Mouse (Mus musculus): ENCODE measurements around the gene Pde6h.

Gene Pde6h

DNA sequence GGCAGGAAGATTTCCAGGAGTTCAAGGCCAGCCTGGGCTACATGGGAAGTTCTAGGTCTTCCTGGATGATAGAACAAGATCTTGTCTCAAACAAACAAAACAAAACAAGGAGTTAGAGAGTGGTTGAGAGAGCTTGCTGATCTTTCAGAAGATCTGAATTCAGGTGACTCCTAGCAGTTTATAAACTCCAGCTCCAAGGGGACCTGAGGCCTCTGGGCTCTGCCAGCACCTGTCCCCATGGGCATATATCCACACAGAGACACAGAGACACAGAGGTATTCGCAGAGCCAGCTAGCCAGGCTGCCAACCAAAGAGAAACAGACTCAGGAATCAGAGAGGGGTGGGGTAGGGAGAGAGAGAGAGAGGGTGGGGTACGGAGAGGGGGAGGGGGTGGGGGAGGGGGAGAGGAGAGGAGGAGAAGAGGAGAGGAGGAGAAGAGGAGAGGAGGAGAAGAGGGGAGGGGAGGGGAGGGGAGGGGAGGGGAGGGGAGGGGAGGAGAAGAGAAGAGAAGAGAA is 10.8 kb upstream of the Pde6h start:
- no peak for DNase-seq (ENCODE audit: low spot score in 2 of 2)

DNA sequence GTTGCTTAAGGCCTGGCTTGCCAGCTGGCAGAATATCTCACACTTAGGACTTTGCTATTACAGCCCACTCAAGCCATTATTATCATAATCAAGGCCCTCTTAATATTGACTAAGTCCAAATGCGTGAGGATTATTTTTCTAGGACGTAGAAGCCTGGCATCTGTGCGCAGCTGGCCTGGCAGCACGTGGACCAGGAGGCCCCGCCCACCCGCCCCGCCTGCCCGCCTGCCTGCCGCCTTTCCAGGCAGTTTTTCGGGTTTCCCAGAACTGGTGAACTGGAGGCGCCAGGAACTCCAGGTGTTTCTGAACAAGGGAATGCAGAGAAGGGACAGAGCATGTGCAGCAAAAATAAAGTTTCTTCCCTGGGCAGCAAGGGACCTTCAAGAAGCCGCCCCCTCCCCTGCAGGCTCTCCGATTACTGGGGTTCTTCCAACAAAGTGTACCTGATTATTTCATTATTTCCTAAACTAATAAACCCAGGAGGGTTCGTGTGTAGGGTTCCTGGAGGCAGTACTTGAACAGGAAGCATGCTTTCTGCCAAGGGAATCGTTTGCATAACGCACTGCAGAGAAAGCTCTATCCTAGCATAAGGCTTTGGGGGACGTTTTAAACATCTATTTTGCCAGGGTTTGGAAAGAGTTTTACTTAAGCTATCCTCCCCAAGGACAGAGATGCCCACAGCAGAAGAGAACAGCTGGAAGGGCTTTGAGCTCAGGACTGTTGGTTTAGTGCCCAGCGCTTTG is 10.1 kb upstream of the Pde6h start:
- no peak for DNase-seq (ENCODE audit: low spot score in 2 of 2)

DNA sequence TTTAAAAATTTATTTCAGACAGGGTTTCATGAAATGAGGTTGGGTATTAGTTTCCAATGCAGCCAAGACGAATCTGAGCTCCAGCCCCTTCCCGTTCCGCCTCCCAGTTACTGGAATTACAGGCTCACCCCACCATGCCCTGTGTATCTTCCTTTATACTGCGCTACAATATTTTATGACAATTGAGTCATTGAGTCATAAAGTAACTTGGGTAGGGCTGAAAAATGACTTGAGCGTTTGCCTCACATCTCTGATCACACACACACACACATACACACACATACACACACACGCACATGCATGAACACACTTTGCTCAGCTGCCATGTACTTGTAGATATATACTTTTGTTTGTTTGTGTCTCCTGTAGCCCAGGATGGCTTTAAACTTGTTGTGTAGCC is 9.4 kb upstream of the Pde6h start:
- no peak for DNase-seq (ENCODE audit: low spot score in 2 of 2)

DNA sequence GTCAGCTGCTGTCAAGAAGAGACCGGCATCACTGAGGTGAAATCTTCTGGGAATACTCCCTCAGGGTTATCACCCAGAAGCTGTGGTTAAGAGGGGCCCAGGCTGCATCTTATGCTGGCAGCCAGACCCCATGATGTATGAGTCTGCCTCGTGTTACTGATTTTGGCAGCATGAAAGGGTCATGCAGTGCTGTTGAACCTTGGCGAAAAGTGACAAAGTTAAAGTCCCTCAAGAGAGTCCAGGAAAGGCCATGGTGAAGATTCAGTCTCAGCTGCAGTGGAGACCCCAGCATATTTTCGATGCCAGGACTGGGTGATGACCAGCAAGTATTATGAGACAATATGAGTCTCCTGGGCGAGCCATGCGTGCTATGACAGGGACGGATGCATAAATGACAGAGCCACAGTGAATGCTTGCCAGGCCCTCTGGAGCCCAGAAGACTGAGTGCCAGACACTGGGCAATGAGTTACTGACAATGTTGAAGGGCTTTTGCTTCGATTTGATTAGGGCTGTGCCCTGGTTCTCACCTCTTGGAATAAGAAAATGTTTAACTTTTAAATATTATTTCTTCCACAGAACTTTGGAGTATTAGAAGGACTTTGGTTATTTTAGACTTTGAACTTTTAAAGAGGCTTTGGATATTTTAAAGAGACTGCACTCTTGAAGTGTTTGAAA is 7.8 kb upstream of the Pde6h start:
- no peak for DNase-seq (ENCODE audit: low spot score in 2 of 2)

DNA sequence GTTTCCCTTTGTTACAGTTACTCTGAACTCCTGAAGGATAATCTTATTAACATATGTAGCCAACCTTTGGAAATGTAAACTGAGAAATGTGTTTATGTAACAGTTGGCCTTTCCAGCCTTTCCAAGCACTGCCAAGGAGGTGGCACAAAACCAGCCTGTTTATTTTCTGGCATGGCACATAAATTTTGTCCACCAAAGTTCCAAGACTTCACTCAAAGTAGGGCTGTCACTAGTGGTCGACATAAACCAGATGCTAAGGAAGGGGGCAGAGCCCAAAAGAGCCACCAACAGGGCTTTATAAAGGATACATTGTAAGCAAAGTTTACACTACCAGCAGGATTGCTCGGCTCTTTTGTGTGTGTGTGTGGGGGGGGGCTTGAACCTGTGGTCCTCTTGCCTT is 5.7 kb upstream of the Pde6h start:
- no peak for DNase-seq (ENCODE audit: low spot score in 2 of 2)

DNA sequence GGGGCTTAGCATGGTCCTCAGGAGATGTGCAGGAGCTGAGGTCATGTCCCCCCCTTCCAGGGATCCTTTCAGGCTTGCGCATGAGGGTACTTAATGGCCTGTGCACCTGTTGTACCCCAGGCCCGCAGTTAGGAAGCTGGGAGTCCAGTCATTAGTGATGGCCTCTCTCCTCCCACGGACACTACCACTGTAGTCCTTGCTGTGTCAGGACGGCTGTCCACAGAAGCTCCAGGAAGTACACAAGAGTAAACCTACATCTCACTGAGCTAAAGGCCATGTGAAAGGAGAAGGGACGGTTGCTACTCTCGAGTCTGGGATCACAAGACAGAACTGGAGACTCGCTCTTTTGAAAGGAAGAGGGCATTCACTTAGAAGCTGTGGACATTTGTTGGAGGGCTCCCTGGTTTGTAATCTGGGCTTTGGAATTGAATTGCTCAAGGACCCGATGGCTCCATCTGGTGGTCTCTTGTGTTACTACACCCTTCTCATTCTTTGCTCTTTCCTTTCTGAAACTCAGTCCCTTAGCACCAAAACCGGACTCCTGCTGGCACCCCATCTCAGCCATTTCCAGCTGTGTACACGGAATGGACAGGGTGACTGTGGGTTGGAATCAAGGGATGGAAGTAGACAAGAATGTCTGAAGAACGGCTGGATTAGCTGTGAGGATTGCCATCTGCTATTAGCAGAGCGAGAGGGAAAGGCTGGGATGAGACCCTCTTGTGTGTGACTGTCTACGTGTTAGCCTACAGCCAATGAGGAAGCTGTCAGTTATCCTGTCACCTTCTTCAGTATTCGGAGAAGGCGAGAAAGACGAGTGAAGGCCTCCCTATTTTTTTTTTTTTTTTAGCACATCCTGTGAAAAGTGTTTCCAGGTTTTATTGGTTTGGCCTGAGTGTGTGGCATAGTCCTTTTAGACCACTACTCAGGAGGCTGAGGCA is 3.0 kb upstream of the Pde6h start:
- DNase-seq (ENCODE audit: low spot score in 2 of 2), result peak; percentile 62 to 88

DNA sequence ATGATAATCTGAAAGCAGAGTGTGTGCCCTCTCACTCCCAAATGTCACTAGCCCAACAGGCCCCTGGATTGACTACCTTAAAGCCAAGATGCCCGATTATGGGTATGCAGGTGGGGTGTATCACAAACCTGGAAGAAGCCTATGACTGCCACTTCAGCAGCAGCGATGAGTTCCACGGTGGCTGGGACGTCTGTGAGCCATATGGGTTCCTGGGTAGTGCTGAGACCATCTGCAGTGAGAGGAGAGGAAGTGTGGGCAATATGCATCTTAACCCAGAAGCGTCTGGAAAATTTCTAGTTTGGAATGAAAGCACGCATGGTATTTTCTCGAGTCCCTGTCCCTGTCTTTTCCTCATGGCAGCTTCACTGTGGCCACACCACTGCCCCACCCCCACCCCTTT is 2.0 kb upstream of the Pde6h start:
- DNase-seq (ENCODE audit: low spot score in 2 of 2), result no peak

DNA sequence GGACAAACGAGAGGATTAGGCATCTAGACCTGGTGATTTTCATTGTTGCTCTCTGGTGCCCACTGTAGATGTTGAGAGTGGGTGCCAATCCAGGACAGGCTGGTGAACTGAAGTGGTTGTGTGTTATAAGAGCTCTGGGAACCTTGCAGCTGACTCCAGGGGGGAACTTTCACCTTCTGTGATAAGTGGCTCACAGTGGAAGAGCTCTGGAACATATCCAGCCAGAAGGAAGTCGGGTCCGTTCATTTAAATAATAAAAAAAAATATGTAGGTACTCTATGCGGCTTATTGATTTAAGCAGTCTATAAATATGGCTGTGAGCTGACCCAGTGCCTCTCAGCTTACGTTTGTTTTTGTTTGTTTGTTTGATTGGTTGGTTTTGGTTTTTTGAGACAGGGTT is 1.6 kb upstream of the Pde6h start, which contains the start of gene Erp27:
Gene Erp27, minus strand, starts transcription at position 101 of the 400 bp plus-strand sequence.
- DNase-seq (ENCODE audit: low spot score in 2 of 2), result no peak

DNA sequence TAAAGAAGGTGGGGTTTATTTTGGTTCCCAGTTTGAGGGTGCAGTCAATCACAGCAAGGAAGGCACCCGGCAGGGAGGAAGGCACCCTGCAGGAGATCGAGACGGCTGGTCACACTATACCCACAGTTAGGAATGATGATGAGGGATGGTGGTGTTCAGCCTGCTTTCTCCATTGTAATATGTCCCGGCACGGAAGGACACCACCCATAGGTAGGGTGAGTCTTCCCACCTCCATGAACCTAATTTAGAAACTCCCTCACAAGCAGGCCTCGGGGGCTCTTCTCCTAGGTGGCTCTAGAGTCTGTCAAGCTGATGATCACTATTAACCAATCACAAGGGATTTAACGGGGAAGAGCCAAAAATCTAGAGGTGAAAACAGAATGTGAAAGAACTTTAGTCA is 761 bp upstream of the Pde6h start:
- DNase-seq (ENCODE audit: low spot score in 2 of 2), result no peak

DNA sequence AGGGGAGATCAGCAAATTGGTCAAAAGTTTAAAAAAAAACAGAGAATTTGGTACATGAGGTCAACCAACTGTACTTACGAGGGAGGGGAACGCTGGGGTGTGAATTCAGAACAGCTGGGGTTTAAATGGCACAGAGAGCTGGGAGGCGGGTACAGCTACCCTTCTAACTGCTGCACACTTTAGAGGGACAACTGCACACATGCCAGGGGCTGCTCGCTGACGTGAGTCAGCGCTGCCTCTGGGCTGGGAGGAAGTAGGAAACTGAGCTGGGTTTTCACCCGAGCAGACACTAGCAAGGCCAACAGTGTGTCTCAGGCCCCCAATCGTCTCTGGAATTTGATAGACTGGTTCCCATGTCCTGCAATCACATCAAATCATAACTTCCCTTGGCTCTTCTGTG is 1.4 kb downstream of the Pde6h start:
- DNase-seq (ENCODE audit: low spot score in 2 of 2), result no peak

DNA sequence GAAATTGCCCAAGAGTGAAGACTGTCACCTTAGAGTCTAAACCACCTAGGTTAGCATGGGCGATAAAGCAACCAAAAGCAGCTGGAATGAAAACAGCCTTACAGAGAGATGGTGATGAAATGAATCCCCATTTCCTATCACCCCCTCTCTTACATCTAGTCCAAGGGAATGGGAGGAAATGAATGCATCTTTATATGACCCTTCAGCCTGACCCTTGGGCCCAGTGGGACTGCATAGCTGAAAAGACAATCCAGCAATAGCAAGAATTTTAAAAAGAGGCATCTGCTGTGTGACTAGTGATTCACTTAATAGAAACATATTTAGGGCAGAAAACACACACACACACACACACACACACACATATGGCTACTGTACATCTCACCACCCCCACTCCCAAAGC is 4.0 kb downstream of the Pde6h start:
- DNase-seq (ENCODE audit: low spot score in 2 of 2), result no peak

DNA sequence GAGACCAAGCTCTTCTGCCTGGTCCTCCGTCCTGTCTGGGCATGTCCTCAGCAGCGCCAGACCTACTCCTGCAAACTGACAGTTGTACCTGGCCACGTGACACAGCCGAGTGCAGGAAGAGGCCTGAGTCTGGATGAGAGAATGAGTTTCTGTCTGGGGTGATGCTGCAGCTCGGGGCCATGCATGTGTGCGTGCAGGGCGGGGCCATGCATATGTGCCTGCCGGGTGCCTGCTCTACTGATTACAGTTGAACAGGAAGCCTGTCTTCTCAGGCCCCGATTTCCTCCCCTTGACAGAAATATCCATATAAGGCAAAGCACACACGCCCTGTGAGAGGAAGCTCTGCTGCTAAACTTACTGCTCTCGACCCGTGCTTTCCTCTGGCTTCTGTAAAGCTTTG is 7.0 kb downstream of the Pde6h start:
- DNase-seq (ENCODE audit: low spot score in 2 of 2), result peak; percentile 66 to 75

DNA sequence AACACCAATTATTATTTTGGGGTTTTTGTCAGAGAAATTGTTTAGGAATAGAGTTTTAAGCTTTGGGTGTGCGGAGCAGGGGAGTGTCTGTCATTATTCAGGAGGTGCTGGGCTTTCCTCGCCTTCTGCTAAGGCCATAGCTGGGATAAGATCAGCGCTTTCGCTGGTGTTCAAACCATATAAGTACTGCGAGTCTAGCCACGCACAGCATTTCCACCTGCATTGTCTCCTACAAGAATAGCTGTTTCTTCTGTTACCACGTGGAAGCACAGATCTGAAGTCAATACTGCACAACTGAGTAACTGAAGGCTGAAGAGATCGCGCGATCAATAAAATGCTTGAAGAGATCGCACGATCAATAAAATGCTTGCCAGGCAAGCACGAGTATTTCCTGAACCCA is 7.6 kb downstream of the Pde6h start:
- no peak for DNase-seq (ENCODE audit: low spot score in 2 of 2)

DNA sequence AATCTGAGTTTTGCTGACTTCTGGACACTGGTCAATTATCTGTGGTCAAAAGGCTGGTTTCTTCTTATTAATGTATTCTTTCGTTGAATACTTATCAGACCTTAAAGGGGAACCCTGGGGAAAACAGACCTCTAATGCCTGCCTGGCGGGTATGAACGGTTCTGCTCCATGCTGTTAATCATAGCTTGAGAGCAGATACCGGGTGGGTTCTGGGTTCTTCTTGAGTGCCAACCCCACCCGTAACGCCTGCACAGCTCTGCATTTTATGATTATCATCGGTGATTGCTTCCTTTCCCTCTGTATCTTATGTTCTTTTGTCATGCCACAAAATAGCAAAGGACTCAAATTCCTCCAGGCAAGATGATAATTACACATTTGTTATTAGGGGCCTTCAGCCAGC is 10.4 kb downstream of the Pde6h start:
- DNase-seq (ENCODE audit: low spot score in 2 of 2), result no peak

DNA sequence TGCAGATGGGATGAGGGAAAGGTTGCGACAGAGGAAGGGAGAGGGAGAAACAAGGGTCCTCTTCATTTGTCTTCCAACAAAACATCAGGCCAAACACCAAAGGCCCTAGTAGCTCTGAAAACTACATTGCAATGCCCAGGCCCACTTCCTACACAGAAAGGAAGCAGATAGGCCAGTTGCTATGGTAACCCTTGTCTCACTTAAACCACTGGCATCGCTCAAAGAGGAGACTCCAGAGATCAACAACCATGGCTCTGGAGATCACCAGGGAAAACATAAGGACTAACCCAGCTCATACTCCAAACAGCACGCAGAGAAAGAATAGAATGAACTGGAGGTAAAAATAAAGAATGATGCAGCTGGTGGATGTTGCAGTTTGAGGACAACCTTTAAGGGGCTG is 11.6 kb downstream of the Pde6h start:
- no peak for DNase-seq (ENCODE audit: low spot score in 2 of 2)

DNA sequence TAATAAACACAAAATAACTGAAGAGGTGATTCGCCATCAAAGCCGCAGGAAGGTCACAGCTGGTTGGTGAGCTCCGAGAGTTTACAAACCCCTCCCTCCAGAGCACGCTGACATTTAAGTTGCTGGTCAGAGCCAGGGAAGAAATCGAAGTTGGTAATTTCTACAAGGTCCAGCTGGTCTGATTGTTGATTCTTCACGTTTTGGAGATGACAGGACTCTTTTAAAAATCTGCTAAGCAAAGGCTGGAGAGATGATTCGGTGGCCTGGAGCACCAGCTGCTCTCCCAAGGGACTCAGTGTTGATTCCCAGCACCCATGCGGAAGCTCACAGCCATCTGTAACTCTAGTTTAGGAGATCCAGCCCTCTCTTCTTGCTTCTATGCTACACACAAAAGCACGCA is 12.7 kb downstream of the Pde6h start:
- no peak for DNase-seq (ENCODE audit: low spot score in 2 of 2)

DNA sequence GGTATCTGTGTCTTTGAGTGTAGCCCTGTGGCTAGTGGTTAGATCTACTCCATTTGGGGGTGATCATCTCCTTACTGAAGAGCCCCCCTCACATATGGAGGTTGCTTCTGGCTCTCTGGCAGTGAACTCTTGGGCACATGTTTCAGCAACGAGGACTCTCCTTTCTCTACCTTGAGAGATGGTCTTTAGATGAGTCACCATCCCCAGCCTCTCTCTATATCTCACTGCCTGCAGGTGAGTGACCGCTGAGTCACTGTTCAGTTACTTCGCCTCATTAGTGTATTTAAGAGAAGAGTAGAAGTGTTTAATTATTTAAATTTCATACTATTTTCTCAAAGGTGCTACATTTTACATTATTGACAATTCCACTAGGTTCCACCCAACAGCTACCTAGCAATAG is 13.5 kb downstream of the Pde6h start:
- no peak for DNase-seq (ENCODE audit: low spot score in 2 of 2)

DNA sequence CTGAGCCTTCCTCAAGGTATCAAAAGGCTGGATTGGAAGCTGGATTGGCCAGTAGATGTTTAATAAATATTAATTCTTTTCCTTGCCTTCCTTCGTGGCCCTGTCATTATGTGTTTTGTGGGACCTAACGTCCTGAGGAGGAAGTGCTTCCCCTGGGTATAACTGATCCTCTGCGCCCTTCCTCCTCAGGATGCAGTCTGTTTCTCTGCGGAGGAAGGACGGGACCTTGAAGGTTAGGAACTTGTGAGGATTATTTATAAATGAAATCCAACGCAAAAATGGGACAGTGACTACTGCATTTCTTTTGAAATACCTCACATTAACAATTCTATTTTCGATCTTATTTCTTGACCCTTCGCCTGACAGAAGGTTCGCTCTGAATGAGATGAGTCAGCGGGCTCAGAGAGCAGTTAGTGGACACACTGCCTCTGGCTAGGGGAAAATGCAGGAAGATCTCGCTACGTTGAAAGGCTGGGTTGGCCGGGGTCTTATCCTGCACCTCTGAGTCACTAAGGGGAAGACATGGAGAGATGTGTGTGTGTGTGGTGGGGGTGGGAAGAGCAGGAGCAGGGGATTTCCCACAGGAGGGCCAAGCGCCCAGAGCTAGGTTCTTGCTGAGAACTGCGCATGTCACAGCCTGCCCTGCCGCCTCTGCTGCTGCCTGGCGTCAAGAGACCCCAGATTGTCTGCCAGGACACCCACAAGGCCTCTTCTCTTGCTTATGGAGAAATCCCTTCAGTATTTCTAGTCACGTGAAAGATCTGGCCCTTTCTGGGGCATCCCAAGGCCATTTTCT is 14.9 kb downstream of the Pde6h start:
- DNase-seq (ENCODE audit: low spot score in 2 of 2), result no peak

DNA sequence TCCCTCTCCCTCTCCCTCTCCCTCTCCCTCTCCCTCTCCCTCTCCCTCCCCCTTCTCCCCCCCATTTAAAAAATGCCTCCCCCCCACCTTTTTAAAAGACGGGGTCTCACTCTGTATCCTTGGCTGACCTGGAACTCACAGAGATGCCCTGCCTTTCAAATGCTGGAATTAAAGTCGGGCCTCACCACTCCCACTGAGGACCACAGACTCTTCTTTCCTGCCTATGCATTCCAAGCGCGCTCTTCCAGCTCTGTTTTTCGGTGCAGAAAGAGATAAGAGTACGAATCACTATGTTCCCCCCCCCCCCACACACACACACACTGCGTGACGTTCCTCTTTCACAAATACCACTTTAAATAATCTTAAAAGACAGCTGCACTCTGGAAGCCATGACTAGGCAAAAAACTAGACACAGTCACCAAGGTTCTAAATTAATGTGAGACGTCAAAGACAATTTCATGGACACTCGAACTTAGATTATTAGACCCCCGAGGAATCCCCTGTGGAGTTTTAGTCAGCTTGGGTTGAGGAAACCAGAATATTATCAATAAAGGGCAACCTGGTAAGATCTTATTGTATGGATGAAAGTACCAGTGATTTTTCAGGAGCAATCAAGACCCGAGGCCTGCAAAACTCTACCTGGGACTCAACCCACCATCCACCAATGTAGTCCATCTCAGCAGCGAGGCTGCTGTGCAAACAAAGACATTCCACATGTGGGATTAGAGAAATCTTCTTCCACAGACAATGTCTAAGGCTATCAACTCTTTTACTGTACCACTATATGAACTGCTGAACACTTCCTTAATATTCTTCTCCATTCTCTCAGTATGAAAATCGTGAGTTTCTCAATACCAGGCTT is 15.9 kb downstream of the Pde6h start:
- no peak for DNase-seq (ENCODE audit: low spot score in 2 of 2)

DNA sequence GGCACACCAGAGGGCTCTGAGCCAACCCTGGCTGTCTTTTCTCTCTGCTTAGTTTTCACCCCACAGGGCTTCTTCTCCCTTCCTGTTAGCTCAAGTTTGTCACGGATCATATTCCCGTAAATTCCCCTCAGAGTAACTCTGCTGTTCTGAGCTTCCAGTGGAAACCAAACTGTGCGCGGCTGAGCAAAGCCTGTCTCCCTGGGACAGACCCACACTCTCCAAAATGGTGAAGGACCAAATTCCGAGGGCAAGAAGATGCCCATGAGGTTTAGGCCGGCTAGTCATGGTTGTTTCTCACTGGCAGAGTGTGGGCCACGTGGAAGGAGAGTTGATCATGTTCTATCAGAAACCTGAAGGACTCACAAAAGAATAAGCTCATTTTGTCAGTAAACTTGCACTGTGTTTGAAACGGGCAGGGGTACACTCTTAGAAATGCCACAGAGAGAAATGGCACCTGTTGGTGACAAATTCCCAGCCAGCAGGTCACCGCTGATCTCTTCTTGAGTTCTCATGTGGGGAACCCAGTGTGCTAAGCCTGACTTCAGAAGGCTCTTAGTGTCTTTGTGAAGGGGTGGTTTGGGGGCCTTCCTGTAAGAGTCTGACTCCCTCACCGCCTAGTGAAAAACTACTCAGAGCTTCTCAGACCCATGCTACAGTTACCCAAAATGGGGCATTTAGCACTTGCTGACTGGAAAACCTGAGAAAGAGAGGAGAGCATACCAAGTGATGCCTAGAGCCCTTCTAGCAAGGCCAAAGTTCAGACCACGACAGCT is 16.7 kb downstream of the Pde6h start:
- DNase-seq (ENCODE audit: low spot score in 2 of 2), result peak in 1 of 2 experiments; percentile 28
